Mouse (Mus musculus): Measurements from ENCODE around the gene Esp8. TPM values are rescaled to one million over a fixed set of nuclear protein-coding genes. Genes with fewer than 3 reads are reported as not detected.
"Not testable (repeated sequence)": the region's sequence is repeated elsewhere in the genome, so short reads cannot be mapped to it uniquely, and the experiment has no call there.

Gene Esp8
- not detected for polyA plus RNA-seq (2017; shearing (Covaris generic))

DNA sequence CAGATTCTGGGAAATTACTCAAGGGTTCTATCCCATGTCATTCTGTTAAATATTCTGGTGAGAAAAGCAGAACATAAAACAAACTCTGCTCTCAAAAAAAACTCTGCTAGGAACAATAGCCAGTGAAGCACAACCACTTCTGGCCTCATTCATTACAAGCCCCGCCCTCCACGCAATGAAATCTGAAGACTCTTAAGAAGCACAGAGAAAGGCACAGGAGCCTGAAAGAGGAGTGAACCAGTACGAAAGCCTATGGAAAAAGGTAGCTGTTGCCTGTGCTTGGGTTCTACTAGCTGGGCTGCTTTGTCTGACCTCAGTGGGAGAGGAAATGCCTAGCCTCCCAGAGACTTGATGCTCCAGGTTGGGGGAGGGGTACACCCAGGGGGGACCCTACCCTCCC, at the start of gene Esp8:
Gene Esp8 (plus strand): TSS at position 205 of the 400 bp plus-strand sequence.
- ATAC-seq: no peak

DNA sequence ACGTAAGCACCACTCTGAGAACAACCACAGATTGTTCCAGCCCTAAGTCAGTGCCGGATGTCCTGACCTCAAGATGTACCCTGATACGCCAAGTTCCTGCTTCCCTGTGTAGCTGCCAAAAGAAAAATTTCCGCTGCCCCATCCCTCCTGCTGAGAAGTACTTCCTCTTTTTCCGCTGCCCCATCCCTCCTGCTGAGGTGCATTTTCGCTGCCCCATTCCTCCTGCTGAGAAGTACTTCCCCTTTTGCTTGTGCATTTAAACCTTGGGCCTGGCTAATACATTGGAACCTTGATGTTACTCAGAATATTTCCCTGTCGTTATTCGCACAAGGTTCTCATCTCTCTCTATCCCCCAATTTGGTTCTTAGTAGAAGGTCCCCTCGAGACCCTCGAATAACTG, 36.3 kb upstream of the Esp8 start:
- not testable (repeated sequence) for ATAC-seq

DNA sequence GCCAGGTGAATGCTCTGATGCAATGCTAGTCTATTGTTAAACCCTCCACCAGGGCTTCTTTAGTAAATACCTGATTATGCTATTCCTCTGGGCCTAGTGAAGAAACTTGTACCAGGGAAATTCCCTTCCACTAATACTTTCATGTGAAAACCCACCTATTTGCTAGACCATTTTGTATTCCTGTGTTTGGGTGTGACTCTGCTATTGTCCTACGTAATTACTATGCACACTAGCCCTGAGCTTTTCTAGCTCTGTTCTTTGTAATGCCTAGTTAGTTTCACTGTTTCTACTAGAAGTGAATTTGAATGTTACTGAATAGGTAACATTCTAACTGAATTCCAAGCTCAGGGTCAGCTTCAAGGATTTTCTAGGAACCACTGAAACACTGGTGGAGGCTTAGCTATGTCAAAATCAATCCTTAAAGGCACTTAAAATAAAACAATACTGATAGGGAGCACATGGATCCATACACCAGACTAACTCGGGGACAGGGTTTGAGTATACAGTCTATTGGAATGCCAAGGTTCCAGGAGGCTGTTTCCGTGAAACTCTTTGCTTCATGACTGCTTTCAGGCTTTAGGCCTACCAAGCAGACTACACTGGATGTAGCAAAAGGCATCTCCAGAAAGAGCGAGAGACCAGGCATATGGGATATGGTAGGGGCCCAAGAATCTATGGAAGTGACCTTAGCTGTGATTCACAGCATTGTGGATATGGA, 24.2 kb upstream of the Esp8 start:
- not testable (repeated sequence) for ATAC-seq

DNA sequence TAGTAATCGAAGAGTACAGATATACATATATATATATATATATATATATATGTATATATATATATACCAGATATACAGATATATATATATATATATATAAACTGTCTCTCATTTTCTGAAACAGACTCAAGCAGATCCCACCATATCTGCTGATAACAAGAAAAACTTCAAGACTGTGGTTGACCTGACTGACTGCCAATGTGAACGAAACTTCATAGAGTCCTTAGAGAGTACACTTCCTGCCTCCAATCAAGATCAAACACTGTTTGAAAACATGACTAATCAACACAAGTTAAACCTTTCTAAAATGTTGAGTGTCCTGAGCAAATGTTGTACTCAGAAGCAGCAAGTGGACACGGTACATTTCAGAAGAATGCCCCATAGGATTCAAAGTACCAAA, 10.0 kb downstream of the Esp8 start:
- no peak for ATAC-seq

DNA sequence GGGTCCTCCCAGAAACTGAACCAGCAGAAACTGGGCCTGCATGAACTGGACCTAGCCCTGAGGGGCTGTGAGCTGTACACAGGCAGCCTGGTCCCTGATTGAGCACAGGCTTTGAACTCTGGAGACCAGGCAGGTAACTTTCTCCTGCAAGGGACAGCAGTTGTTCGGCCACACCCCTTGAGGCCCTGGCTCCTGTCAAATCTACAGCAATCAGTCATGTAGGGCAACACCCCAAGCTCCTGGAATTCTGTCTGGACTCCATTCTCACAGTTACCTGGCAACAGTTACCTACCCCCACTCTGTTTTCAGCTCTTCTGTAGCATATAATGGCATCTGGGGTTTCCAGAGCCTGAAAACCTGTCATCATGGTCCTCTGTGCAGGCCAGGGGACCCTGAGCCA, 11.3 kb downstream of the Esp8 start:
- ATAC-seq: no peak

DNA sequence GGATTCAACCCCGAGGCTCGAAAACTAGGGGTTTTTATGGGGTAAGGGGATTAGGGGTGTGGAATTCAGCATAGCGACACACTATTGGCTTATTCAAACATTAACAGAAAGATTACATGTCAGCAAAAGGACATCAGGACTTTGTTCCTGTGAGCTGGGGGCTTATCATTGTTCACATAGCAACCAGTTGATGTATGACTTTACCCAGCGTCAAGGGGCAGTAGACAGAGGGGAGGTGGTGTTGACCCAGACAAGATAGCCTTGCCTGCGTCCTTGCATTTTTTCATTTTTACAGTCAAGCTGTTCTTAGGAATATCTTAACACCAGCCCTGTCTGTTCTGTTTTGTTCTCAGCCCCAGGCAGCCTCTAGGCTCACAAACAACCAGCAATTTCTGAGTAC, 27.2 kb downstream of the Esp8 start:
- not testable (repeated sequence) for ATAC-seq

DNA sequence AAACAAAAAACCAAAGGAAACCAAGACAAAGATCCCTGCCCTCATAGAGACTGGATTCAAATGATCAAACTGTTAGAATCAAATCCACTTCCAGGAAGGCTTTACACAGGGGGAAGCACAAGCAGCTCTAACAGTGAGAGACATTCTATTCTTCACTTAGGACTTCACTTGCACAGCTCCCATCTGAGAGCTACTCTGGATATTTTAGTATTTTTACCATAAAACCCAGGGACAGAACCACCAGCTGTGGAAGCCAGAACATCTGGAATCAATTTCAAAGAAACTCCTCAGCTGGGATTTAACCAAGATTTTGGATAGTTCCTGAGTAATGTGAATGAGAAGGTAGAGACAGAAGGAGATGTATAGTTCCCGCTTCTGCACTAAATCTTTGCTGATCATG, 33.6 kb downstream of the Esp8 start:
- no peak for ATAC-seq

DNA sequence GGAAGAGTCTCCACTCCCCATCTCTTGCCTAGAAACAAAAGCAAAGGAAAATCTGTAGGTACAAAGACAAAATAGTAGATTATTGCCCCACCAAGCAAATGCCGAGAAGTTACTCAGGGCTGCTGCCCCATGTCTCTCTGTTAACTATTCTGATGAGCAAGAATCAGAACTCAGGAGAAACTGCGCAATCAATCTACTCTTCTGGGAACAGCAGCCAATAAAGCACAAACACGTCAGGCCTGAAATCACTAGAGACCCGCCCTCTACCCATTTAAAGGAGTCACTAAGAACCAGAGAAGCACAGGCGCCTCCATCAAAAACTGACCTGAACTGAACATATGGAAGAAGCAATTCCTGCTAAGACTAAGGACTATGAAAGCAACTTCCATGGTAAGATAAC, 41.4 kb downstream of the Esp8 start, which contains the start of gene Esp6:
Gene Esp6 (plus strand): TSS at position 301 of the 400 bp plus-strand sequence.
- no peak for ATAC-seq

Other genes with a start within 250 kb of the Esp8 start
- gene Crisp1, start 200.8 kb upstream of the Esp8 start, polyA plus RNA-seq (2017; shearing (Covaris generic)): not detected
- not detected for gene Esp6, start 41.5 kb downstream of the Esp8 start, polyA plus RNA-seq (2017; shearing (Covaris generic))
- gene Esp4, start 78.6 kb downstream of the Esp8 start, polyA plus RNA-seq (2017; shearing (Covaris generic)): not detected
- not detected for gene Esp3, start 112.1 kb downstream of the Esp8 start, polyA plus RNA-seq (2017; shearing (Covaris generic))
- gene Esp1, start 207.1 kb downstream of the Esp8 start, polyA plus RNA-seq (2017; shearing (Covaris generic)): not detected

All from inflammation-experienced regulatory T-cells, adult 6 months (primary cell).